Mouse (Mus musculus) embryonic stem cell, embryonic (primary cell): ENCODE data around the gene Slain1.

ENCODE experiments used
- CTCF ChIA-PET, 4 experiments: fragments of 300-600 bp in 2 of 4; fragments of 350-600 bp in 2 of 4; sonication (Branson Sonifier 250); formaldehyde crosslinking; loops; one replicate each; lab custom pipeline; 2022; ENCODE audit warnings: inconsistent platforms in 2 of 4; lab: Charles Lee
- POLR2A ChIA-PET, 4 experiments: fragments of 300-600 bp in 2 of 4; fragments of 350-600 bp in 2 of 4; sonication (Branson Sonifier 250); formaldehyde crosslinking; loops; one replicate each; lab custom pipeline; 2022; ENCODE audit warnings: antibody characterized with exemption in 4 of 4, inconsistent platforms in 1 of 4; lab: Charles Lee

The Slain1 gene

GRCm38 (mm10) chr14:103709261-103709660 lies 59.2 kb downstream of the Slain1 start:
- ChIA-PET CTCF (interaction anchor here in 3 of 4 experiments (0.6 to 2.6 kb wide), 9 partner anchors 11 to 318 kb away, joined by 3 to 9 read pairs (median 3); no protein-coding TSS in a partner anchor), POLR2A (interaction anchor here in 2 of 4 experiments (0.7 to 1.1 kb wide), 2 partner anchors 15 to 1248 kb away, joined by 3 read pairs; no protein-coding TSS in a partner anchor)

GRCm38 (mm10) chr14:103712986-103713385 lies 63.0 kb downstream of the Slain1 start:
- POLR2A ChIA-PET = no interaction called here
- CTCF ChIA-PET = interaction anchor here in 1 of 4 experiments (0.7 kb wide), 1 partner anchor 291 kb away, joined by 3 read pairs; no protein-coding TSS in a partner anchor

GRCm38 (mm10) chr14:103717516-103717915 lies 67.5 kb downstream of the Slain1 start:
- ChIA-PET POLR2A (no interaction called here), CTCF (interaction anchor here in 1 of 4 experiments (1.9 kb wide), 1 partner anchor 310 kb away, joined by 6 read pairs; no protein-coding TSS in a partner anchor)

GRCm38 (mm10) chr14:103717979-103718378 lies 68.0 kb downstream of the Slain1 start:
- POLR2A ChIA-PET = no interaction called here
- CTCF ChIA-PET = no interaction called here

- POLR2A ChIA-PET = no interaction called here
Observed at GRCm38 (mm10) chr14:103718393-103718792, 68.4 kb downstream of the Slain1 start.

GRCm38 (mm10) chr14:103718836-103719575 lies 69.0 kb downstream of the Slain1 start:
- CTCF ChIA-PET = interaction anchor here in 2 of 4 experiments (0.7 to 2.4 kb wide), 4 partner anchors 52 to 308 kb away, joined by 3 to 13 read pairs (median 4); no protein-coding TSS in a partner anchor
- POLR2A ChIA-PET = no interaction called here

More at GRCm38 (mm10) chr14:103718393-103718792, 68.4 kb downstream of the Slain1 start:
- CTCF ChIA-PET = no interaction called here

GRCm38 (mm10) chr14:103720163-103720562 lies 70.1 kb downstream of the Slain1 start:
- POLR2A ChIA-PET = interaction anchor here in 3 of 4 experiments (0.6 kb wide), 3 partner anchors 9 to 466 kb away, joined by 3 read pairs; no protein-coding TSS in a partner anchor
- CTCF ChIA-PET = interaction anchor here (0.5 to 2.4 kb wide), 40 partner anchors 10 to 1765 kb away, joined by 3 to 13 read pairs (median 3); partner anchors contain the start of gene Ednrb (in 1 of the 4)

- CTCF ChIA-PET = interaction anchor here (0.5 to 2.4 kb wide), 43 partner anchors 10 to 1881 kb away, joined by 3 to 13 read pairs (median 3); partner anchors contain the start of gene Ednrb (in 1 of the 4)
- POLR2A ChIA-PET = interaction anchor here in 3 of 4 experiments (0.5 to 0.7 kb wide), 5 partner anchors 8 to 467 kb away, joined by 3 to 11 read pairs (median 3); no protein-coding TSS in a partner anchor
Observed at GRCm38 (mm10) chr14:103720637-103721355, 70.8 kb downstream of the Slain1 start.

- POLR2A ChIA-PET = interaction anchor here in 1 of 4 experiments (1.2 kb wide), 1 partner anchor 14 kb away, joined by 3 read pairs; no protein-coding TSS in a partner anchor
Observed at GRCm38 (mm10) chr14:103723314-103723713, 73.3 kb downstream of the Slain1 start.

GRCm38 (mm10) chr14:103723841-103724240 lies 73.8 kb downstream of the Slain1 start:
- CTCF ChIA-PET = no interaction called here
- POLR2A ChIA-PET = interaction anchor here in 1 of 4 experiments (1.2 kb wide), 1 partner anchor 14 kb away, joined by 3 read pairs; no protein-coding TSS in a partner anchor

More at GRCm38 (mm10) chr14:103723314-103723713, 73.3 kb downstream of the Slain1 start:
- CTCF ChIA-PET = no interaction called here

- ChIA-PET POLR2A (interaction anchor here in 2 of 4 experiments (0.6 to 0.9 kb wide), 4 partner anchors 174 to 746 kb away, joined by 3 to 4 read pairs (median 3); partner anchors contain the start of gene Kctd12 (in 1 of the 2)), CTCF (interaction anchor here in 2 of 4 experiments (0.7 to 1.0 kb wide), 2 partner anchors 298 to 299 kb away, joined by 3 to 6 read pairs; no protein-coding TSS in a partner anchor)
Observed at GRCm38 (mm10) chr14:103728506-103728905, 78.5 kb downstream of the Slain1 start.

GRCm38 (mm10) chr14:103728951-103729725 lies 79.1 kb downstream of the Slain1 start:
- ChIA-PET POLR2A (interaction anchor here in 2 of 4 experiments (0.5 to 0.9 kb wide), 4 partner anchors 9 to 186 kb away, joined by 3 to 5 read pairs (median 3); no protein-coding TSS in a partner anchor), CTCF (interaction anchor here in 2 of 4 experiments (0.6 to 1.0 kb wide), 2 partner anchors 298 kb away, joined by 3 to 4 read pairs; no protein-coding TSS in a partner anchor)

- ChIA-PET CTCF (interaction anchor here in 3 of 4 experiments (0.6 to 1.3 kb wide), 3 partner anchors 9 to 297 kb away, joined by 3 to 4 read pairs (median 3); no protein-coding TSS in a partner anchor), POLR2A (interaction anchor here in 1 of 4 experiments (0.7 kb wide), 1 partner anchor 187 kb away, joined by 3 read pairs; no protein-coding TSS in a partner anchor)
Observed at GRCm38 (mm10) chr14:103729760-103730367, 79.8 kb downstream of the Slain1 start.

GRCm38 (mm10) chr14:103732626-103733025 lies 82.6 kb downstream of the Slain1 start:
- ChIA-PET CTCF (interaction anchor here in 3 of 4 experiments (0.7 to 2.4 kb wide), 6 partner anchors 9 to 295 kb away, joined by 3 to 14 read pairs (median 8); no protein-coding TSS in a partner anchor), POLR2A (no interaction called here)

GRCm38 (mm10) chr14:103741216-103741615 lies 91.2 kb downstream of the Slain1 start:
- CTCF ChIA-PET = interaction anchor here in 1 of 4 experiments (1.2 kb wide), 1 partner anchor 9 kb away, joined by 6 read pairs; no protein-coding TSS in a partner anchor
- POLR2A ChIA-PET = no interaction called here

- CTCF ChIA-PET = no interaction called here
- POLR2A ChIA-PET = interaction anchor here in 1 of 4 experiments (0.5 kb wide), 1 partner anchor 11 kb away, joined by 3 read pairs; no protein-coding TSS in a partner anchor
Observed at GRCm38 (mm10) chr14:103742150-103742549, 92.1 kb downstream of the Slain1 start.

- ChIA-PET POLR2A (no interaction called here), CTCF (no interaction called here)
Observed at GRCm38 (mm10) chr14:103747345-103747744, 97.3 kb downstream of the Slain1 start.
